Mouse (Mus musculus) midbrain, embryonic 15.5 days (tissue): ENCODE data around the gene Mvp. TPM values are rescaled to one million over a fixed set of nuclear protein-coding genes. Genes with fewer than 3 reads are reported as not detected.

Experiments used
- ATAC-seq: fragments of 200-750 bp; cut with Nextera tagmentation; replicated peaks from 2 replicates; pipeline ENCODE4 v1.8.0; 2017; ENCODE audit warnings: moderate TSS enrichment
- H3K27ac ChIP-seq: fragments of 300-500 bp; sonication (generic); 2 replicates; pipeline ENCODE4 v1.5.1; 2015; ENCODE audit warnings: mild to moderate bottlenecking, inconsistent platforms
- H3K27me3 ChIP-seq: fragments of 300-500 bp; sonication (generic); replicated peaks from 2 replicates; pipeline ENCODE4 v1.6.1; 2015; ENCODE audit warnings: inconsistent platforms
- H3K36me3 ChIP-seq: fragments of 300-500 bp; sonication (generic); replicated peaks from 2 replicates; pipeline ENCODE4 v1.6.1; 2015; ENCODE audit warnings: inconsistent platforms
- H3K4me1 ChIP-seq: fragments of 300-500 bp; sonication (generic); 2 replicates; pipeline ENCODE4 v1.6.1; 2015; ENCODE audit warnings: inconsistent platforms
- H3K4me2 ChIP-seq: fragments of 300-500 bp; sonication (generic); 2 replicates; pipeline ENCODE4 v1.6.1; 2015; ENCODE audit warnings: inconsistent platforms, mild to moderate bottlenecking, moderate library complexity
- H3K4me3 ChIP-seq: fragments of 300-500 bp; sonication (generic); 2 replicates; pipeline ENCODE4 v1.5.1; 2015; ENCODE audit warnings: mild to moderate bottlenecking, inconsistent platforms
- H3K9ac ChIP-seq: fragments of 300-500 bp; sonication (generic); 2 replicates; pipeline ENCODE4 v1.6.1; 2015; ENCODE audit warnings: mild to moderate bottlenecking, inconsistent platforms
- H3K9me3 ChIP-seq: fragments of 300-500 bp; sonication (generic); 2 replicates; pipeline ENCODE4 v1.6.1; 2016; ENCODE audit warnings: inconsistent platforms
- WGBS: fragments of 180-500 bp; shearing (Covaris S2); methylation state at CpG from one replicate; pipeline ENCODE4 v1.1.7; 2015; ENCODE audit warnings: mixed read lengths; 5-methylcytosine and 5-hydroxymethylcytosine counted together
- polyA plus RNA-seq: library from polyadenylated mRNA; unstranded; fragments of >200 nt; fragmentation: Nextera tagmentation; extraction: Ambion mirVana; gene quantifications from 2 replicates; pipeline ENCODE4 v1.2.1, GENCODE M21; 2015

The Mvp gene
- polyA plus RNA-seq = 4.0 and 4.5 TPM in 2 replicates

DNA sequence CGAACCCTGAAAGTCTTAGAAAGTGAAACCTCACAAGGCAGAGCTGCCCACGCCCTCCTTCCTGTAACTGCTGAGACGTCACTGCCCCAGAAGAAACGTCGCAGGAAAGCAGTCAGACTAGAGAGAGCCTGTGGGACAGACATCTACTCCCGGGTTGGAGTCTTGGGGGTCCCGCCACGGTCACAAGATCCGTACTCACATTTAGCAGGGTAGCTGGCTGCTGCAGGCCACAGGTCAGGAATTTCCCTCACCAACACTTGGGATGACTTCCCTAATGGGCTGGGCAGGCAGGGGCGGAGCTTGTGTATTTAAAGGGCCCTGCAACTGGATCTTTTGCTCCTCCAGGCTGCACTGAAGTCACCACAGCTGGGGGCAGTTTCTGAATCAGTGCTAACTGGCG lies at the start of gene Mvp:
Gene Mvp (minus strand): TSS at position 302 of the 400 bp plus-strand sequence.
- H3K27me3 ChIP-seq = no peaks in the 10 kb centered on the region
- peak within 1 kb of the TSS; percentile 17; the same call in 1 of the 2 replicates for H3K9ac ChIP-seq
- no peak for ATAC-seq
- 78% methylated on average over 11 of the region's 11 CpGs for WGBS
- H3K36me3 ChIP-seq = peaks cover 12% of the 10 kb centered on the region; the same call in 1 of the 2 replicates
- H3K9me3 ChIP-seq = no peaks in the 10 kb centered on the region
- 0 out of 2 replicates have a peak within 1 kb of the TSS, but pooled peaks have one; percentile 94 for H3K27ac ChIP-seq
- peak within 1 kb of the TSS; percentile 90 for H3K4me2 ChIP-seq
- H3K4me1 ChIP-seq = peaks cover 48% of the 10 kb centered on the region
- H3K4me3 ChIP-seq = peak within 1 kb of the TSS; percentile 69

DNA sequence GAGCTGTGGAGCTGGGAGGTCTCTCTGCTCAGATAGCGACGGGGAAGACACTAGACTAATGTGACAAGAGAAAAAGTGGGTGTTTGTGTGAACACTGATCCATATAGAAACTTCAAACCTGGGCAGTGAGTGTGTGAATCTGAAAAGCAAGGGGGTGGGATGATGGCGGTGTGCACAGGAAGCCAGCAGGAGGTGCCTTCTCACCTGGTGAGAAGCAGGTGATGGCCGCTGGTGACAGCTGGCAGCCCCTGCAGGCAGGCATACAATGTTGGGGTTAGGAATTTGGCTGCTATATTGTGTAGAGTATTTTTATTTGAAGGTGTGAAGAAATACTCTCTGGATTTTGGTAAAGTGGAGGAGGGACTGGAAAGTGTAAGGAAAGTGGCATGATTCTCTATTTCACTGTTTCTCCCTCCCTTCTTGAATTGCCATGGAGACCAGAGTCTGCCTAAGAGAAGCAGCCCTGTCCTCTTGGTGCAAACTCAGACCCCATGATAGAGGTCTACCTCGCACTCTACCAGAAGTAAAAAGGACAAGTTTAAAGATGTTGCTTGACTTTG lies 40.7 kb upstream of the Mvp start:
- H3K9me3 ChIP-seq = no peaks in the 10 kb centered on the region
- H3K4me2 ChIP-seq = no peak overlapping the region
- no peak overlapping the region for H3K27ac ChIP-seq
- ATAC-seq = no peak
- H3K4me1 ChIP-seq = no peaks in the 10 kb centered on the region
- H3K9ac ChIP-seq = no peak overlapping the region
- no peaks in the 10 kb centered on the region for H3K27me3 ChIP-seq
- no peaks in the 10 kb centered on the region for H3K36me3 ChIP-seq
- 75% methylated on average over 5 of the region's 5 CpGs for WGBS
- no peak overlapping the region for H3K4me3 ChIP-seq

DNA sequence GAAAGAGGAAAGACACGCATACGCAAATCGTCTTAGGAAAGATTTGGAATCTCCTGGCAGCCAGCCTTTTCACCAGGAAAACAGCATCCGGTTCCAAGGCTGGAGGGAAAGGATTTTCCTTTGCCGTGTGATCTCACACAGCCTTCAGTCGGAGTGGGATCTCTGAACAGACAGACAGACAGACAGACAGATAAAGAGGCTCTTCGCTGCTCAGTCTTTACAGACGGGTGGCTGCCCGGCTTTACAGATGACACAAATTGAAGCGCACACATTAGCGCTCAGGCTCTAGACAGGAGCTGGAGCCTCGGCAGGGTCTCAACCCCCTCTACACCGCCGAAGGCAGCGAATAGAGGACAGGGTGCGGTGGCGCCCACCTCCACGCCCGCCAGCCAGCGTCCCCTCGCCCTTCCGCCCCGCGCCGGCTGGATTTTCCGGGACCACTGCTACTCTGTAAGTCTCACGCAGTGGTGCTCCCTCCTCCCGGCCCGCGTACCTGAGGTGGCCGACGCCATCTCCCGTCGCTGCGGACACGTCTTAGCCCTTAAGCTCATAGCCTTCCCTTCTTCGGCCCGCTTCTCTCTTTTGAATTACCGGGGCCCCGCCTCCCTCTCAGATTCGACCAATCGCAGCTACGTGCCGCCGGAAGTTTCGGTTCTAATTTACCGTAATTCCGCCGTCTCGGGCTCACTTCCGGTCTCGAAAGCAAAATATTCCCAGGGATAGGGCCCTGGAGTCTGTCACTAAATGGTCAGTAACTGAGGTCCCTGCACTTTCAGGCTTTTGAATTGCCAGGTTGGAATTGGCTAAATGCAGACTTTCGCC lies 27.6 kb upstream of the Mvp start, which contains the start of gene Kif22:
Gene Kif22 (minus strand): TSS at position 621 of the 822 bp plus-strand sequence.
- under 1% methylated on average over 53 of the region's 53 CpGs for WGBS
- Histone ChIP-seq H3K36me3 (no peaks in the 10 kb centered on the region), H3K27ac (peak within 1 kb of the TSS; percentile 65), H3K27me3 (no peaks in the 10 kb centered on the region), H3K4me1 (peaks cover 11% of the 10 kb centered on the region), H3K9me3 (no peaks in the 10 kb centered on the region), H3K9ac (peak within 1 kb of the TSS; percentile 60; the same call in 1 of the 2 replicates), H3K4me2 (peak within 1 kb of the TSS; percentile 95), H3K4me3 (peak within 1 kb of the TSS; percentile 64)
- ATAC-seq = peak; percentile 78

DNA sequence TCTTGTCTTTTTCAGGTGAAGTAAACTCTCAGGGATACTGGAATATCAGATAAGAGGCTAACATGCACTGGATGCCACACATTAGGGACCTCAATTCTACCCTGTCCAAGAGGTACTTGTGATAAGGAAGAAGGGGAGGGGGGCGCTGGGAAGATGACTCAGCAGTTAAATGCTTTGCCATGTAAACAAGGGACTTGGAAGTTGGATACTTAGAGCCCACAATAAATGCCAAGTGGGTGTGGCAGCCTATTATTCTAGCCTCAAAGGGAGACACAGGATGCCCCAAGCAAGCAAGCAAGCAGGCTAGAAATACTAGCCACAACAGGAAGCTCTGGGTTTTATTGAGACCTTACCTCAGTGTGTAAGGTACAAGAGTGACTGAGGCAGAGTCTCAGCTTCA lies 16.8 kb upstream of the Mvp start:
- Histone ChIP-seq H3K4me3 (no peak overlapping the region), H3K36me3 (no peaks in the 10 kb centered on the region), H3K4me1 (peaks cover 10% of the 10 kb centered on the region), H3K9ac (no peak overlapping the region), H3K4me2 (no peak overlapping the region), H3K27me3 (no peaks in the 10 kb centered on the region), H3K9me3 (no peaks in the 10 kb centered on the region), H3K27ac (no peak overlapping the region)
- 96% methylated on average over 1 of the region's 1 CpGs for WGBS
- no peak for ATAC-seq

DNA sequence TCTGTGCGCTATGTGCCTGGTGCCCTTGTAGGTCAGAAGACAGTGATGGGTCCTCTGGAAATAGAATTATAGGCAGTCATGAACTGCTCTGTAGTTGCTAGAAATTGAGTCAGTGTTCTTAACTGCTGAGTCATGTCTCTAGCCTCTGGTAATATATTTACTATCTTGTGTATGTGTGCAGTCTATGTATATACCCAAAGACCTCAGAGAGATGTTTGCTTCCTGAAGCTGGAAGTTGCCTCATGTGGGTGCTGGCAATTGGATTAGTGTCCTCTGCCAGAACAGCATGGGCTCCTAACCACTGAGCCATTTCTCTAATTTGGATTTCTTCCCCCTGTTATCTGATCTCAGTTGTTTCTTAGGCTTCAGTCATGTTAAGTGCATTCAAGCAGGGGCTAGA lies 15.8 kb upstream of the Mvp start:
- Histone ChIP-seq H3K4me2 (no peak overlapping the region), H3K9ac (no peak overlapping the region), H3K4me3 (no peak overlapping the region), H3K9me3 (no peaks in the 10 kb centered on the region), H3K36me3 (no peaks in the 10 kb centered on the region), H3K27ac (no peak overlapping the region), H3K4me1 (peaks cover 10% of the 10 kb centered on the region), H3K27me3 (no peaks in the 10 kb centered on the region)
- whole genome bisulfite sequencing = 98% methylated on average over 1 of the region's 1 CpGs
- no peak for ATAC-seq

DNA sequence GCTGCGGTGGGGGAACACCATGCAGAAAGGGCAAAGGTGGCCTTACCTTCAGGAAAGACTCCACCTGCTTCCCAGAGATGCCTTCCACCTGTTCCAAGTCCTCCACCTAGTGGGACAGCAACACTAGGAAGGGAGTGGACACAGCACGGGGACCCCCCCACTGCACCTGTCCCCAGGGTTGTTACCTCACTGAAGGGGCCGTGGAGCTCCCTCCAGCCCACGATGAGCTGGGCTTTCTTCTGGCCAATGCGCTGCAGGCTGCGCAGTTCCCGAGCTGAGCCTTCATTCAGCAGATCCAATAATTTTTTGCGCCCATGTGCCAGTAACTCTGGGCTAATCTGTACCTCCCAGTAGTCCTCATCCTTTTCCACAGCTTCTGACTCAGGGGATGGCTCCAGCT lies 13.5 kb upstream of the Mvp start:
- Histone ChIP-seq H3K4me3 (peak overlapping the region; percentile 81), H3K27me3 (no peaks in the 10 kb centered on the region), H3K9me3 (no peaks in the 10 kb centered on the region), H3K4me1 (peaks cover 33% of the 10 kb centered on the region), H3K9ac (peak overlapping the region; percentile 44), H3K4me2 (peak overlapping the region; percentile 87), H3K36me3 (no peaks in the 10 kb centered on the region; the same call in 1 of the 2 replicates), H3K27ac (peak overlapping the region; percentile 99)
- 63% methylated on average over 8 of the region's 8 CpGs for WGBS
- peak; percentile 28; the same call in 1 of the 2 replicates for ATAC-seq

DNA sequence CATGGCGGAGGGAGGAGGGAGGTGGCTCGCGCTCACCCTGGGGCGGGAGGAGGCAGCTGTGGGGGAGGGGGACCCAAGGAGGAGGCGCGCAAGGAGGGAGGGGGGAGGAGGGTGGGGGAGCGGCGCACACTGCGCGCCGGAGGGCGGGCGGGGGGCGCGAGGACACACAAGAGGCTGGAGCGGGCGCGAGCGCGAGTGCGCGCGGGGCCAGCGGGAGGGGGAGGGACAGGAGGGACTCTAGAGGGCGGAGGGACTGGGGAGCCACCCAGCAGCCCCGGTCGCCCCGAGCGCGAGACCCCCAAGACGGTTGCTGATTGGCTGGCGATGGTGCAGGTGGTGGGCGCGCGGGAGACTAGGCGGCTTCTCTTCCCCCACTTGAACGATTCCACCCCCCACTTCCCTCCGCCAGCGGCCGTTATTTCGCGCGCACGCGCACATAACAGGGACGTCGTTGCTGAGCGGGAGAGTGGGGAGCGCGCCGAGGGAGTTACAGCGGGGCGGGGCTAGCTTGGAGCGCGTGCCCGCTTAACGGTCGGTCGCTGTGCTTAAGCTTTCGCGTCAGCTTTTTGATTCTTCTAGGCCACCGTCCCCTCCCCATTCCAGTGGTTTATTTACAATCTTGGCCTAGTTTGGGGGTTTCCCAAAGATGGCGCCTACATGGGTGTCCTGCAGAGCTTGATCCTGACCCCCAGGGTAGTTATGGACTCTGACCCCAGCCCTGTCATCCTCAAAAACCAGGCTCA lies 12.7 kb upstream of the Mvp start, which contains the start of gene Maz:
Gene Maz (minus strand): TSS at position 54 of the 743 bp plus-strand sequence.
- peak; percentile 90 for ATAC-seq
- H3K9me3 ChIP-seq = no peaks in the 10 kb centered on the region
- H3K9ac ChIP-seq = peak within 1 kb of the TSS; percentile 95
- H3K4me3 ChIP-seq = peak within 1 kb of the TSS; percentile 81
- H3K27me3 ChIP-seq = no peaks in the 10 kb centered on the region
- H3K36me3 ChIP-seq = peaks cover 5% of the 10 kb centered on the region
- under 1% methylated on average over 52 of the region's 63 CpGs for WGBS
- peak within 1 kb of the TSS; percentile 87 for H3K4me2 ChIP-seq
- peak within 1 kb of the TSS; percentile 99 for H3K27ac ChIP-seq
- peaks cover 40% of the 10 kb centered on the region for H3K4me1 ChIP-seq

DNA sequence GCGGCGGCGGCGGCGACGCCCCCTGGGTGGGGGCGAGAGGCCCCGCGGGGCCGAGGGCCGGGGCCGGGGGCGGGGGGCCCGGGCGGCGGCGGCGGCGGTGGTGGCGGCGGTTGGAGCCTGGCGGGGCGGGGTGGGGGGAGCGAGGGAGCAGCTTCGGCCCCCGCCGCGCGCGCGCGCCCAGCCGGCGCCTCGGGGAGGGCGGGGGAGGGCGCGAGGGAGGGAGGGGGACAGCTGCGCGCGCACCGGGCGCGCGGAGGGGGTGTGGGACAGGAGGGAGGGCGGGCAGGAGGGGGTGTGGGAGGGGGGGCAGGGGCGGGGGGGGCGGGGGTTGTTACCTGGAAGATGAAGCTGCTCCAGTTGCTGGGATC lies 12.2 kb upstream of the Mvp start:
- Histone ChIP-seq H3K4me3 (peak overlapping the region; percentile 81), H3K9me3 (no peaks in the 10 kb centered on the region), H3K36me3 (peaks cover 6% of the 10 kb centered on the region), H3K4me2 (peak overlapping the region; percentile 87), H3K27me3 (no peaks in the 10 kb centered on the region), H3K4me1 (peaks cover 46% of the 10 kb centered on the region), H3K9ac (peak overlapping the region; percentile 95), H3K27ac (peak overlapping the region; percentile 99)
- 0% methylated on average over 1 of the region's 48 CpGs for WGBS
- no peak for ATAC-seq

DNA sequence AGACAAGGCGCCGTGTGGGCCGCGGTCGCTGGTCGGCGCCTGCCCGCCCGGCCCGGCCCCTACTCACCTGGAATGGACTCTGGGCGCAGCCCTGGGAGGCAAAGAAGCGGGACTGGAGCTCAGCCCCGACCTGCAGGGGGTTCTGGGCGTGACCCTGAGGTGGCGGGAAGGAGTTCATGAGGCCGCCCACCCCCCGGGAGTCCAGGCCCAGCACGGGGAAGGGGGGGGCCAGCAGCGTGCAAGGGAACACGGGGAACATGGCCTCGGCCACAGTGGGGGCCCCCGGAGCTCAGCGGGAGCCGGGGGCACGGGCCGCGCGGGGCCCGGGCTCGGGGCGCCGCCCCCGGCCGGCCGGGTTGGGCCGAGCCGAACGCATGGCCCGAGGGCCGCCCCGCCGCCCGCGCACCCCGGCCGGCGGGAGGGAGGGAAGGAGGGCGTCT lies 11.8 kb upstream of the Mvp start:
- Histone ChIP-seq H3K4me1 (peaks cover 50% of the 10 kb centered on the region), H3K4me2 (peak overlapping the region; percentile 87), H3K4me3 (peak overlapping the region; percentile 81), H3K9me3 (no peaks in the 10 kb centered on the region), H3K27me3 (no peaks in the 10 kb centered on the region), H3K36me3 (peaks cover 6% of the 10 kb centered on the region), H3K9ac (peak overlapping the region; percentile 95), H3K27ac (peak overlapping the region; percentile 99)
- 1% methylated on average over 32 of the region's 48 CpGs for WGBS
- no peak; the same call in 1 of the 2 replicates for ATAC-seq

DNA sequence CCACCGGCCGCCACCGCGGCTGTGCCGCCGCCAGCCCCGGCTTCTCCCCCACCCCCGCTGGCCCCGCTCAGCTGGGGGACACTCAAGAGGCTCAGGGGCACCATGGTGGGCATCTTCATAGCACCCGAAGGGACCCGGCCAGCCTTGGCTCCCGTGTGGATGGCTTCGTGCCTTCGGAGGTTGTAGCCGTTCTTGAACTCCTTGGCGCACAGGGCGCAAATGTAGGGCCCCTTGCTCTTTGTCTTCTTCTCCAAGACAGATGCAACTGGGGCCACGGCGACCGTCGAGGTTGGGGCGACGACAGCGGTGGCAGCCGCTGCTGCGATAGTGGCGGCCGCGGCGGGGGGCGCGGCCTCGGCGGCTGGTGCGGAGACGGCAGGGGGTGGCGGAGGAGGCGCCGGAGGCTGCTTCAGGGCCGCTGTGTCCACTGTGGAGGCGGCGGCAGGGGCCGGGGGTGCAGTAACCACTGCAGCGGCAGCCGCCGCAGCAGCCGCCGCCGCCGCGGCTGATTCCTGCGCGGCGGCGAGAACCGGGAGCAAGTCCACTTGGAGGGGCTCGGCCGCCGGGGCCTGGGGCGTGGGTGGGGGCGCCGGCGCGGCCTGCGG lies 11.2 kb upstream of the Mvp start:
- WGBS = 1% methylated on average over 52 of the region's 65 CpGs
- Histone ChIP-seq H3K36me3 (peaks cover 6% of the 10 kb centered on the region), H3K27me3 (no peaks in the 10 kb centered on the region), H3K4me2 (peak overlapping the region; percentile 87), H3K4me1 (peaks cover 55% of the 10 kb centered on the region), H3K9ac (peak overlapping the region; percentile 95), H3K4me3 (peak overlapping the region; percentile 81), H3K9me3 (no peaks in the 10 kb centered on the region), H3K27ac (peak overlapping the region; percentile 99)
- no peak for ATAC-seq

DNA sequence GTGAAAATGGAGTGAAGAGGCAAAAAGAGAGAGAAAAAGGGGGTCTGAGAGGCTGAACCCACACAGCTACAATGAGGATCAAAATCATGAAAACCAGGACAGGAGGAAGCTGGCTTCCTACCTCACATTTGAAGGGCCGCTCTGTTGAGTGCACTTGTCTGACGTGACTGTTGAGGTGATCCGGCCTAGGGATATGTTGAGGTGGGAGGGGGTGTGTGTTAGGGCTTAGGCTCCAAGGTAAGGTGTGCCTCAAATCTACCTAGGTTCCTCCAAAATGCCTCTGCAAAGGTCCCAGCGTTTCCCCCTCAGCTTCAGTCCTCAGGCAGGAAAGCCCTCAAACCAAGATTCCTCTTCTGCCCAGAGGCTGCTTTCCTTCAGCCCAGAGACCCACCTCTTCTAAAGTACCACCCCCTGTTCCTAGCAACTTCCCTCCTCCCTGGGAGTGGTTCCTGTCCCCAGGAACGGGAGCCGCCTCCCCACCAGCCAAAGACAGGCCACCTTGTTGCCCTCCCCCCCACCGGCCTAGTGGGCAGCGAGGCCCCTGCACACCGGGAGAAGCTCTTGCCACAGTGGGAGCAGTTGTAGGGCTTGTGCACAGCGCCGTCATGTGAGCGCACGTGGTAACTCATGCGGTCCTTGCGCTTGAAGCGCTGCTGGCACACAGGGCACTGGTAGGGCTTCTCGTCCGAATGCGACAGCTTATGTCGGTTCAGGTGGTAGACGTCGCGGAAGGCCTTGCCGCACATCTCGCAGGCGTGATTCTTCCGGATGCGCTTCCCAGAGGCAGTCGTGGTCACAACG lies 10.5 kb upstream of the Mvp start:
- peak; percentile 44 for ATAC-seq
- H3K9ac ChIP-seq = peak overlapping the region; percentile 95
- under 1% methylated on average over 30 of the region's 30 CpGs for WGBS
- H3K36me3 ChIP-seq = peaks cover 6% of the 10 kb centered on the region
- H3K4me2 ChIP-seq = peak overlapping the region; percentile 87
- H3K4me3 ChIP-seq = peak overlapping the region; percentile 81
- no peaks in the 10 kb centered on the region for H3K27me3 ChIP-seq
- H3K9me3 ChIP-seq = no peaks in the 10 kb centered on the region
- H3K27ac ChIP-seq = peak overlapping the region; percentile 99
- peaks cover 62% of the 10 kb centered on the region for H3K4me1 ChIP-seq
